Mouse (Mus musculus) neural tube, embryonic 14.5 days (tissue): ENCODE measurements around the gene Coq5. TPM values are rescaled to one million over a fixed set of nuclear protein-coding genes. Genes with fewer than 3 reads are reported as not detected.

Experiments used
- ATAC-seq: fragments of 200-750 bp; cut with Nextera tagmentation; 2 replicates; pipeline ENCODE4 v1.8.0; 2017; ENCODE audit warnings: low read depth, mild to moderate bottlenecking, moderate TSS enrichment, moderate library complexity
- H3K27ac ChIP-seq: fragments of 300-500 bp; sonication (generic); 2 replicates; pipeline ENCODE4 v1.5.1; 2014; ENCODE audit warnings: low read depth, mild to moderate bottlenecking, control low read depth, low read length, moderate library complexity, mixed read lengths
- H3K27me3 ChIP-seq: fragments of 300-500 bp; sonication (generic); 2 replicates; pipeline ENCODE4 v1.6.1; 2014; ENCODE audit warnings: low read length; ENCODE audit not compliant: control insufficient read depth, insufficient read depth
- H3K36me3 ChIP-seq: fragments of 300-500 bp; sonication (generic); 2 replicates; pipeline ENCODE4 v1.6.1; 2014; ENCODE audit warnings: low read length, mixed read lengths; ENCODE audit not compliant: control insufficient read depth, insufficient read depth
- H3K4me1 ChIP-seq: fragments of 300-500 bp; sonication (generic); 2 replicates; pipeline ENCODE4 v1.6.1; 2014; ENCODE audit warnings: low read length; ENCODE audit not compliant: control insufficient read depth, insufficient read depth
- H3K4me2 ChIP-seq: fragments of 300-500 bp; sonication (generic); 2 replicates; pipeline ENCODE4 v1.6.1; 2014; ENCODE audit warnings: mild to moderate bottlenecking, low read depth, low read length, control low read depth
- H3K4me3 ChIP-seq: fragments of 300-500 bp; sonication (generic); 2 replicates; pipeline ENCODE4 v1.5.1; 2014; ENCODE audit warnings: low read depth, low read length, control low read depth, mixed read lengths
- H3K9ac ChIP-seq: fragments of 300-500 bp; sonication (generic); replicated peaks from 2 replicates; pipeline ENCODE4 v1.6.1; 2014; ENCODE audit warnings: low read depth, mild to moderate bottlenecking, control low read depth, low read length, mixed read lengths
- H3K9me3 ChIP-seq: fragments of 300-500 bp; sonication (generic); 2 replicates; pipeline ENCODE4 v1.6.1; 2016; ENCODE audit warnings: low read length; ENCODE audit not compliant: control insufficient read depth
- WGBS: fragments of 180-500 bp; shearing (Covaris S2); extraction: QIAGEN DNeasy Blood & Tissue Kit; methylation state at CpG from one replicate; pipeline ENCODE4 v1.1.7; 2014; 5-methylcytosine and 5-hydroxymethylcytosine counted together
- polyA plus RNA-seq: library from polyadenylated mRNA; unstranded; fragments of >200 nt; fragmentation: Nextera tagmentation; extraction: Ambion mirVana; gene quantifications from 2 replicates; pipeline ENCODE4 v1.2.1, GENCODE M21; 2014

Gene Coq5
- polyA plus RNA-seq, 1 experiment from 2014 or later: 61.8 TPM

GRCm38 (mm10) chr5:115312816-115313667 is 33.6 kb downstream of the Coq5 start:
- no peaks in the 10 kb centered on the region for H3K36me3 ChIP-seq
- H3K9ac ChIP-seq: no peak overlapping the region
- no peak overlapping the region for H3K4me3 ChIP-seq
- no peak overlapping the region for H3K27ac ChIP-seq
- no peaks in the 10 kb centered on the region for H3K9me3 ChIP-seq
- H3K27me3 ChIP-seq: no peaks in the 10 kb centered on the region
- H3K4me2 ChIP-seq: no peak overlapping the region
- WGBS: 80% methylated on average over 10 of the region's 10 CpGs
- ATAC-seq: no peak
- peaks cover 13% of the 10 kb centered on the region for H3K4me1 ChIP-seq

- Histone ChIP-seq H3K36me3 (no peaks in the 10 kb centered on the region), H3K9ac (no peak overlapping the region), H3K27ac (no peak overlapping the region), H3K4me1 (peaks cover 18% of the 10 kb centered on the region), H3K4me3 (no peak overlapping the region), H3K4me2 (no peak overlapping the region), H3K9me3 (no peaks in the 10 kb centered on the region), H3K27me3 (no peaks in the 10 kb centered on the region)
- 43% methylated on average over 5 of the region's 5 CpGs for WGBS
- ATAC-seq: no peak
Observed at GRCm38 (mm10) chr5:115313668-115313943, 34.1 kb downstream of the Coq5 start.

- 2% methylated on average over 14 of the region's 14 CpGs for WGBS
- no peaks in the 10 kb centered on the region for H3K36me3 ChIP-seq
- ATAC-seq: 0 out of 2 replicates have a peak, but pooled peaks have one; percentile 20
- 0 out of 2 replicates have a peak overlapping the region, but pooled peaks have one; percentile 12 for H3K4me2 ChIP-seq
- H3K27ac ChIP-seq: peak overlapping the region; percentile 80
- H3K27me3 ChIP-seq: no peaks in the 10 kb centered on the region
- H3K4me3 ChIP-seq: no peak overlapping the region
- peaks cover 29% of the 10 kb centered on the region for H3K4me1 ChIP-seq
- peak overlapping the region; percentile 26; the same call in 1 of the 2 replicates for H3K9ac ChIP-seq
- no peaks in the 10 kb centered on the region for H3K9me3 ChIP-seq
Observed at GRCm38 (mm10) chr5:115316968-115317644, 37.6 kb downstream of the Coq5 start.

GRCm38 (mm10) chr5:115317645-115318328 is 38.3 kb downstream of the Coq5 start:
- 0 out of 2 replicates have a peak, but pooled peaks have one; percentile 29 for ATAC-seq
- H3K9ac ChIP-seq: peak overlapping the region; percentile 26; the same call in 1 of the 2 replicates
- peaks cover 29% of the 10 kb centered on the region for H3K4me1 ChIP-seq
- WGBS: 2% methylated on average over 10 of the region's 10 CpGs
- H3K9me3 ChIP-seq: no peaks in the 10 kb centered on the region
- no peak overlapping the region for H3K4me3 ChIP-seq
- H3K27ac ChIP-seq: peak overlapping the region; percentile 80
- peak overlapping the region; percentile 6; the same call in 1 of the 2 replicates for H3K4me2 ChIP-seq
- H3K27me3 ChIP-seq: no peaks in the 10 kb centered on the region
- H3K36me3 ChIP-seq: no peaks in the 10 kb centered on the region

GRCm38 (mm10) chr5:115319004-115319940 is 39.8 kb downstream of the Coq5 start:
- under 1% methylated on average over 22 of the region's 22 CpGs for WGBS

GRCm38 (mm10) chr5:115326256-115326831 is 46.9 kb downstream of the Coq5 start:
- peak overlapping the region; percentile 91 for H3K9ac ChIP-seq
- H3K4me1 ChIP-seq: peaks cover 25% of the 10 kb centered on the region
- peak overlapping the region; percentile 64 for H3K4me3 ChIP-seq
- no peaks in the 10 kb centered on the region for H3K9me3 ChIP-seq
- H3K4me2 ChIP-seq: peak overlapping the region; percentile 85
- 31% methylated on average over 11 of the region's 11 CpGs for WGBS
- peak; percentile 32 for ATAC-seq
- H3K27ac ChIP-seq: peak overlapping the region; percentile 81
- no peaks in the 10 kb centered on the region for H3K36me3 ChIP-seq
- H3K27me3 ChIP-seq: no peaks in the 10 kb centered on the region

More at GRCm38 (mm10) chr5:115319004-115319940, 39.8 kb downstream of the Coq5 start:
- peak overlapping the region; percentile 25 for H3K4me3 ChIP-seq
- peak overlapping the region; percentile 63 for H3K27ac ChIP-seq
- H3K9ac ChIP-seq: peak overlapping the region; percentile 25; the same call in 1 of the 2 replicates
- H3K4me2 ChIP-seq: peak overlapping the region; percentile 74
- H3K27me3 ChIP-seq: no peaks in the 10 kb centered on the region
- no peaks in the 10 kb centered on the region for H3K36me3 ChIP-seq
- H3K4me1 ChIP-seq: peaks cover 29% of the 10 kb centered on the region
- H3K9me3 ChIP-seq: no peaks in the 10 kb centered on the region
- peak; percentile 52; the same call in 1 of the 2 replicates for ATAC-seq

GRCm38 (mm10) chr5:115326875-115327609 is 47.6 kb downstream of the Coq5 start, which contains the start of gene Srsf9:
Srsf9 (plus strand) TSS chr5:115327177.
- H3K4me2 ChIP-seq: peak within 1 kb of the TSS; percentile 85
- ATAC-seq: peak; percentile 91
- under 1% methylated on average over 70 of the region's 97 CpGs for WGBS
- H3K27ac ChIP-seq: peak within 1 kb of the TSS; percentile 81
- H3K4me3 ChIP-seq: peak within 1 kb of the TSS; percentile 64
- peaks cover 25% of the 10 kb centered on the region for H3K4me1 ChIP-seq
- H3K36me3 ChIP-seq: peaks cover 4% of the 10 kb centered on the region; the same call in 1 of the 2 replicates
- no peaks in the 10 kb centered on the region for H3K9me3 ChIP-seq
- no peaks in the 10 kb centered on the region for H3K27me3 ChIP-seq
- peak within 1 kb of the TSS; percentile 91 for H3K9ac ChIP-seq
